In genomic region chr11:101424925-101425813, GRCm38 (mm10) we compare ENCODE assay signal across 8 mouse cellular contexts. TPM values are rescaled to one million over a fixed set of nuclear protein-coding genes. Genes with fewer than 3 reads are reported as not detected.
DNase-seq lines count a peak whose midpoint lies in the region; ATAC-seq and TF ChIP-seq lines count a peak whose summit lies in the region.

TSS of gene Rundc1 (plus strand) at chr11:101425085.
TSS of gene Ptges3l (minus strand) at chr11:101425333.

- ATAC-seq in forebrain, embryonic 12.5 days (ENCODE audit: low FRiP score) = peak; percentile 93
- ATAC-seq in heart, postnatal 0 days (ENCODE audit: insufficient read depth, low read depth) = peak; percentile 91
- peak; percentile 92 for ATAC-seq in liver, embryonic 16.5 days (ENCODE audit: low read depth)
- ATAC-seq in neural tube, embryonic 13.5 days (ENCODE audit: low read depth) = peak; percentile 95

- peak within 1 kb of the TSS; percentile 98 for H3K4me2 ChIP-seq in forebrain, embryonic 12.5 days
- peak within 1 kb of the TSS; percentile 99 for H3K4me2 ChIP-seq in heart, postnatal 0 days (ENCODE audit: low read depth, low read length)
- H3K4me2 ChIP-seq in liver, embryonic 16.5 days (ENCODE audit: low read depth, low read length) = peak within 1 kb of the TSS; percentile 95
- peak within 1 kb of the TSS; percentile 73 for H3K4me2 ChIP-seq in neural tube, embryonic 13.5 days

- H3K9me3 ChIP-seq in E14TG2a.4 (ENCODE audit: low read length) = no peaks in the 10 kb centered on the region
- no peaks in the 10 kb centered on the region for H3K9me3 ChIP-seq in forebrain, embryonic 12.5 days
- no peaks in the 10 kb centered on the region for H3K9me3 ChIP-seq in heart, postnatal 0 days (replicated peaks; ENCODE audit: control insufficient read depth, low read length)
- H3K9me3 ChIP-seq in liver, embryonic 16.5 days (replicated peaks; ENCODE audit: control insufficient read depth, low read length) = no peaks in the 10 kb centered on the region
- H3K9me3 ChIP-seq in neural tube, embryonic 13.5 days = no peaks in the 10 kb centered on the region

- peaks cover 6% of the 10 kb centered on the region; the same call in 1 of the 2 replicates for H3K27me3 ChIP-seq in E14TG2a.4 (ENCODE audit: insufficient read depth, low read length)
- peaks cover 11% of the 10 kb centered on the region for H3K27me3 ChIP-seq in forebrain, embryonic 12.5 days
- H3K27me3 ChIP-seq in heart, postnatal 0 days (ENCODE audit: control insufficient read depth, insufficient read depth, low read length) = no peaks in the 10 kb centered on the region
- H3K27me3 ChIP-seq in liver, embryonic 16.5 days (ENCODE audit: control insufficient read depth, insufficient read depth, low read depth, low read length) = no peaks in the 10 kb centered on the region
- no peaks in the 10 kb centered on the region for H3K27me3 ChIP-seq in neural tube, embryonic 13.5 days
- no peaks in the 10 kb centered on the region for H3K27me3 ChIP-seq in testis, adult 2 months (ENCODE audit: control insufficient read depth, insufficient read depth, low read length)

- no peak for TF ChIP-seq CTCF in E14TG2a.4 (conservative IDR thresholded peaks at IDR 0.05; ENCODE audit: low read length)
- TF ChIP-seq CTCF in heart, postnatal 0 days (IDR thresholded peaks at IDR 0.05; ENCODE audit: low read depth) = peak; percentile 30; the same call in 1 of the 2 replicates
- TF ChIP-seq CTCF in testis, adult 2 months (IDR thresholded peaks at IDR 0.05; ENCODE audit: control insufficient read depth, insufficient read depth, insufficient replicate concordance, low read depth, low read length) = peak; percentile 13; the same call in 1 of the 2 replicates

- peak; percentile 84 for TF ChIP-seq POLR2A in testis, adult 2 months (IDR thresholded peaks at IDR 0.05; ENCODE audit: control insufficient read depth, low read depth, low read length)

- H3K4me1 ChIP-seq in E14TG2a.4 (replicated peaks; ENCODE audit: low read depth, low read length) = peaks cover 33% of the 10 kb centered on the region
- H3K4me1 ChIP-seq in forebrain, embryonic 12.5 days = peaks cover 30% of the 10 kb centered on the region
- peaks cover 9% of the 10 kb centered on the region for H3K4me1 ChIP-seq in heart, postnatal 0 days (ENCODE audit: control insufficient read depth, insufficient read depth)
- peaks cover 23% of the 10 kb centered on the region for H3K4me1 ChIP-seq in liver, embryonic 16.5 days (ENCODE audit: control insufficient read depth, low read depth, low read length)
- peaks cover 34% of the 10 kb centered on the region for H3K4me1 ChIP-seq in neural tube, embryonic 13.5 days (replicated peaks)
- peaks cover 3% of the 10 kb centered on the region for H3K4me1 ChIP-seq in testis, adult 2 months (ENCODE audit: control insufficient read depth, insufficient read depth, low read length)

- TF ChIP-seq EP300 in heart, postnatal 0 days (IDR thresholded peaks at IDR 0.05; ENCODE audit: low read depth) = no peak

- WGBS in forebrain, embryonic 12.5 days = under 1% methylated on average over 81 of the region's 81 CpGs
- under 1% methylated on average over 69 of the region's 81 CpGs for WGBS in heart, postnatal 0 days
- under 1% methylated on average over 81 of the region's 81 CpGs for WGBS in liver, embryonic 16.5 days (ENCODE audit: insufficient replicate concordance)
- WGBS in neural tube, embryonic 13.5 days = under 1% methylated on average over 81 of the region's 81 CpGs

- H3K4me3 ChIP-seq in E14TG2a.4 (replicated peaks; ENCODE audit: low read length) = peak within 1 kb of the TSS; percentile 99
- peak within 1 kb of the TSS; percentile 99 for H3K4me3 ChIP-seq in forebrain, embryonic 12.5 days (replicated peaks)
- peak within 1 kb of the TSS; percentile 97 for H3K4me3 ChIP-seq in heart, postnatal 0 days (ENCODE audit: low read depth, low read length)
- peak within 1 kb of the TSS; percentile 95 for H3K4me3 ChIP-seq in liver, embryonic 16.5 days (ENCODE audit: low read depth, low read length)
- H3K4me3 ChIP-seq in neural tube, embryonic 13.5 days = peak within 1 kb of the TSS; percentile 90
- H3K4me3 ChIP-seq in testis, adult 2 months (ENCODE audit: control insufficient read depth, low read depth, low read length) = peak within 1 kb of the TSS; percentile 97

- peak within 1 kb of the TSS; percentile 89 for H3K27ac ChIP-seq in forebrain, embryonic 12.5 days
- H3K27ac ChIP-seq in heart, postnatal 0 days (ENCODE audit: low read depth) = peak within 1 kb of the TSS; percentile 96
- peak within 1 kb of the TSS; percentile 80 for H3K27ac ChIP-seq in liver, embryonic 16.5 days (ENCODE audit: low read length)
- peak within 1 kb of the TSS; percentile 90 for H3K27ac ChIP-seq in neural tube, embryonic 13.5 days (replicated peaks)
- H3K27ac ChIP-seq in testis, adult 2 months (ENCODE audit: control insufficient read depth, insufficient read depth, low read depth, low read length) = peak within 1 kb of the TSS; percentile 97

- H3K36me3 ChIP-seq in E14TG2a.4 (ENCODE audit: insufficient read depth, low read length) = peaks cover 17% of the 10 kb centered on the region
- peaks cover 9% of the 10 kb centered on the region for H3K36me3 ChIP-seq in forebrain, embryonic 12.5 days (replicated peaks)
- peaks cover 13% of the 10 kb centered on the region for H3K36me3 ChIP-seq in heart, postnatal 0 days (replicated peaks; ENCODE audit: control insufficient read depth, insufficient read depth, low read length)
- peaks cover 5% of the 10 kb centered on the region; the same call in 1 of the 2 replicates for H3K36me3 ChIP-seq in liver, embryonic 16.5 days (ENCODE audit: control insufficient read depth, insufficient read depth)
- H3K36me3 ChIP-seq in neural tube, embryonic 13.5 days = peaks cover 14% of the 10 kb centered on the region
- H3K36me3 ChIP-seq in testis, adult 2 months (ENCODE audit: control insufficient read depth, insufficient read depth, low read length) = no peaks in the 10 kb centered on the region

- peak; percentile 94 for DNase-seq in c-Kit-positive CD71-positive TER-119-positive erythroid progenitor cells, embryonic 14.5 days (ENCODE audit: low spot score)
- peak; percentile 97 for DNase-seq in heart, postnatal 0 days (ENCODE audit: low spot score)
- DNase-seq in kidney, postnatal 4 days = peak; percentile 100

- H3K9ac ChIP-seq in forebrain, embryonic 12.5 days = peak within 1 kb of the TSS; percentile 88
- H3K9ac ChIP-seq in heart, postnatal 0 days (replicated peaks; ENCODE audit: low read depth, low read length) = peak within 1 kb of the TSS; percentile 88
- peak within 1 kb of the TSS; percentile 85 for H3K9ac ChIP-seq in liver, embryonic 16.5 days (ENCODE audit: low read depth, low read length)
- peak within 1 kb of the TSS; percentile 89 for H3K9ac ChIP-seq in neural tube, embryonic 13.5 days

RNA-seq across cellular contexts. Expression of gene Rundc1, which starts in this region (rescaled TPM):
- 27.3 and 27.8 TPM in 2 replicates for polyA plus RNA-seq in forebrain, embryonic 12.5 days (2016; fragmentation: Nextera tagmentation; extraction: Ambion mirVana)
- 5.8 and 7.5 TPM in 2 replicates for total RNA-seq in heart, postnatal 0 days (2014; rRNA removed; ENCODE audit: low replicate concordance)
- 10.3 and 11.7 TPM in 2 replicates for polyA plus RNA-seq in heart, postnatal 0 days (2015; fragmentation: Nextera tagmentation; extraction: Ambion mirVana)
- polyA plus RNA-seq in liver, embryonic 16.5 days (2015; fragmentation: Nextera tagmentation; extraction: Ambion mirVana) = 4.7 and 5.2 TPM in 2 replicates
- 25.5 and 28.5 TPM in 2 replicates for polyA plus RNA-seq in neural tube, embryonic 13.5 days (2015; fragmentation: Nextera tagmentation; extraction: Ambion mirVana)
- 8.9 and 9.4 TPM in 2 replicates for polyA plus RNA-seq in testis, adult 2 months (2012; rRNA removed)

RNA-seq across cellular contexts. Expression of gene Ptges3l, which starts in this region (rescaled TPM):
- 2.1 and 2.5 TPM in 2 replicates for polyA plus RNA-seq in forebrain, embryonic 12.5 days (2016; fragmentation: Nextera tagmentation; extraction: Ambion mirVana)
- total RNA-seq in heart, postnatal 0 days (2014; rRNA removed; ENCODE audit: low replicate concordance) = 32.8 and 40.7 TPM in 2 replicates
- polyA plus RNA-seq in heart, postnatal 0 days (2015; fragmentation: Nextera tagmentation; extraction: Ambion mirVana) = 86.9 and 93.5 TPM in 2 replicates
- 0.82 and 2.0 TPM in 2 replicates for polyA plus RNA-seq in liver, embryonic 16.5 days (2015; fragmentation: Nextera tagmentation; extraction: Ambion mirVana)
- polyA plus RNA-seq in neural tube, embryonic 13.5 days (2015; fragmentation: Nextera tagmentation; extraction: Ambion mirVana) = 3.3 and 4.3 TPM in 2 replicates
- polyA plus RNA-seq in testis, adult 2 months (2012; rRNA removed) = 34.6 and 39.1 TPM in 2 replicates

Comparison
In these comparisons a context has a peak if more than half of its experiments do, and no peak if none do; other contexts are left out.
1. Peak in every context shown above with its lines: DNase-seq, ATAC-seq, H3K4me3 ChIP-seq and H3K27ac ChIP-seq.